Mouse (Mus musculus) Patski (cell line): ENCODE measurements around the gene Tmem183a. TPM values are rescaled to one million over a fixed set of nuclear protein-coding genes. Genes with fewer than 3 reads are reported as not detected.

Source experiments
- ATAC-seq: fragments of 100-300 bp; one replicate; pipeline ENCODE4 v1.8.0; 2021
- CTCF ChIA-PET: fragments of 350-600 bp; sonication (Branson Sonifier 250); formaldehyde crosslinking; loops from one replicate; lab custom pipeline; 2022; ENCODE audit warnings: inconsistent platforms; lab: Charles Lee
- POLR2A ChIA-PET: fragments of 350-600 bp; sonication (Branson Sonifier 250); formaldehyde crosslinking; loops from one replicate; lab custom pipeline; 2022; ENCODE audit warnings: antibody characterized with exemption, inconsistent platforms; lab: Charles Lee
- DNase-seq: peaks from one replicate; pipeline ENCODE4 v3.0.0-alpha.2; 2011; ENCODE audit warnings: low read depth, low spot score
- H3K27me3 ChIP-seq: fragments of 371-371 bp; one replicate; pipeline ENCODE4 v1.5.1; 2021
- CTCF ChIP-seq: fragments of 100-300 bp; IDR thresholded peaks from one replicate; pipeline ENCODE4 v1.5.1; 2021
- in situ Hi-C: fragments of 300-500 bp; cut with MboI; formaldehyde crosslinking; loops from 3 replicates; pipeline ENCODE4 v1.11.1; 2018; ENCODE audit warnings: low pct_unique_long_range_greater_than_20kb, mixed read lengths
- polyA plus RNA-seq: library from polyadenylated mRNA; unstranded; gene quantifications from one replicate; pipeline ENCODE4 v1.2.3, GENCODE M21; 2021

The Tmem183a gene
- polyA plus RNA-seq, 1 experiment from 2014 or later = 67.9 TPM

- DNase-seq = no peak
- no peak for ATAC-seq
- TF ChIP-seq CTCF = no peak
- ChIA-PET POLR2A (no interaction called here), CTCF (no interaction called here)
- no peaks in the 10 kb centered on the region for H3K27me3 ChIP-seq
- in situ Hi-C loops = no loop called here
These were observed 14.0 kb downstream of the Tmem183a start for GRCm38 (mm10) chr1:134347791-134348190.

- ATAC-seq (no peak), DNase-seq (no peak)
- POLR2A ChIA-PET = interaction anchor here (0.7 kb wide), 1 partner anchor 392 kb away, joined by 3 read pairs; no protein-coding TSS in a partner anchor
- no peaks in the 10 kb centered on the region for H3K27me3 ChIP-seq
- no peak for TF ChIP-seq CTCF
- in situ Hi-C loops = no loop called here
- CTCF ChIA-PET = no interaction called here
These were observed 16.7 kb downstream of the Tmem183a start for GRCm38 (mm10) chr1:134345075-134345474.

GRCm38 (mm10) chr1:134344005-134344950, 17.5 kb downstream of the Tmem183a start:
- DNase-seq = no peak
- ChIA-PET CTCF (no interaction called here), POLR2A (interaction anchor here (0.7 kb wide), 1 partner anchor 392 kb away, joined by 3 read pairs; no protein-coding TSS in a partner anchor)
- ATAC-seq = no peak
- in situ Hi-C loops = no loop called here
- no peaks in the 10 kb centered on the region for H3K27me3 ChIP-seq
- TF ChIP-seq CTCF = no peak

DNA sequence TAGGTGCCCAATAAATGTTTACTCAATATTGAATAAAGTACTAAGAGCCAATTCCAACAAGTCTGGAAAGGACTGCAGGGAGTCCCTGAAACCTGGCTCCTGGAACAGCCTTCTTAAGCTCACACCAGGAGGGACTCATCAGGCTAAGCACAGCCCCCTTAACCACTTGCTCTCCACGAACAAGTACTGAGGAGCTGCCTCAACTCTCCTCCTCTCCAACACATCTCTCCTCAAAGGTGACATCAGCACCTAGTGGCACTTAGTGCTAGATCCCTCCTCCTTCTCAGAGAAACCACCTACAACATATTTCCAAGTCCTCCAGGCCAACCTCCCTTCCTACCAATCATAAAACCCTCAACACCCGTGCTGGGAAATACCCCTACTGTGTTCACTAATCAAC, 18.2 kb downstream of the Tmem183a start:
- TF ChIP-seq CTCF = no peak
- ATAC-seq (no peak), DNase-seq (no peak)
- POLR2A ChIA-PET = no interaction called here
- no peaks in the 10 kb centered on the region for H3K27me3 ChIP-seq
- in situ Hi-C loops = no loop called here
- CTCF ChIA-PET = no interaction called here

DNA sequence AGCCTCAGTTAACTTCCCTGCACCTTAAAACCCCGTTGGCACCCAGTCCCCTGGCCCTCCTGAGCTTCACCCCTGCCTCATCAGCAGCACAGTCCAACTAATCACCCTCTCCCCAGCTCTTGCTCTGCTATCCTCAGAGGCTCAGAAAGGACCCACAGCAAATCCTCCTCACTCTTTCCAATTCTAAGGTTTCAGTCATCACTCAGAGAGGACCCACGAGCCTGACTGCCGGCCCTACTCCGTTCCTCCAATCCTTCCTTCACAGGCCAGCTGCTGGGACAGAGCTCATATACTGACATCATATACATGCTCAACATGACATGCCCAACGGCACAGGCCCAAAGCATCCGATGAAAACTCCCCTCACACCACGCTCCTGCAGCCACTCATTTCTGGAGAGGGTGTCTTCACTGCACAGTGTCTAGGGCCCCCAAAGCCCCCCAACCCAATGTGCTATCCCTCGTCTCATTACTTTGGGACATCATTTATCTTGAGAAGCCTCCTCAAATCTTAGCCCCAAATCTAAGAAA, 18.9 kb downstream of the Tmem183a start:
- no peaks in the 10 kb centered on the region for H3K27me3 ChIP-seq
- CTCF ChIA-PET = interaction anchor here (1.5 kb wide), 1 partner anchor 8 kb away, joined by 3 read pairs; no protein-coding TSS in a partner anchor
- in situ Hi-C loops = no loop called here
- no peak for ATAC-seq
- POLR2A ChIA-PET = no interaction called here
- DNase-seq = no peak
- TF ChIP-seq CTCF = no peak

GRCm38 (mm10) chr1:134342278-134342664, 19.5 kb downstream of the Tmem183a start:
- no peaks in the 10 kb centered on the region for H3K27me3 ChIP-seq
- no peak for TF ChIP-seq CTCF
- no peak for ATAC-seq
- no peak for DNase-seq
- POLR2A ChIA-PET = no interaction called here
- in situ Hi-C loops = no loop called here
- CTCF ChIA-PET = interaction anchor here (1.5 kb wide), 1 partner anchor 9 kb away, joined by 3 read pairs; no protein-coding TSS in a partner anchor

DNA sequence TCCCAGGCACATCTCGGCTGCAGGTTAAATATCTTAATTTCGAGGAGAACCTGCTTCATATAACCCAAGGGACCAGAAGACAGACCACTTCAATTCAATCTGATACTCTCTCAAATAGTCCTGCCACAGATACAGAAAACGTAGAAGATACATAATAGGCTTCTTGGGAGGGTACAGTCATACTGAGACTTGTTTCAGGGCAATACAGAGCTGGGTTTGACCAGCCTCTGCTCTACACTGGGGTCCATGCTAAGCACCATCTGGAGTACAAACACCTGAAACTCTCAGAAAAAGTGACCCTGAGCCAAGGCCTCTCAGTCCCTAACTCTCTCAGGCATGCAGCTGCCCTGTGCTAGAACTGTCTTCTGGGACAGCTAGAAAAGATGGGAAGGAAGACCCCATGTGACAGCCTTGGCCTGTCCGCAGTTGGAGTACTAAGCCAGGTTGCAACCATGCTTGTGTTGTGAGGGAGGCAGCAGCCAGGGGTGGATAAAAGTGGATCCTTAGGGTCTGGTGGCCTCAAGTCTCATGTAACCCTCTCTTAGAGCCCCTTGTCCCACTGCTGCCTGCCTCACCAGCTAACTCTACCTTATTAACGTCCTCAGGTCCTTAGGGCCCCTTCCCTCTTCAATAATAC, 20.0 kb downstream of the Tmem183a start:
- in situ Hi-C loops = no loop called here
- POLR2A ChIA-PET = no interaction called here
- no peak for DNase-seq
- CTCF ChIA-PET = interaction anchor here (1.5 kb wide), 1 partner anchor 9 kb away, joined by 3 read pairs; no protein-coding TSS in a partner anchor
- no peaks in the 10 kb centered on the region for H3K27me3 ChIP-seq
- ATAC-seq = no peak
- no peak for TF ChIP-seq CTCF

DNA sequence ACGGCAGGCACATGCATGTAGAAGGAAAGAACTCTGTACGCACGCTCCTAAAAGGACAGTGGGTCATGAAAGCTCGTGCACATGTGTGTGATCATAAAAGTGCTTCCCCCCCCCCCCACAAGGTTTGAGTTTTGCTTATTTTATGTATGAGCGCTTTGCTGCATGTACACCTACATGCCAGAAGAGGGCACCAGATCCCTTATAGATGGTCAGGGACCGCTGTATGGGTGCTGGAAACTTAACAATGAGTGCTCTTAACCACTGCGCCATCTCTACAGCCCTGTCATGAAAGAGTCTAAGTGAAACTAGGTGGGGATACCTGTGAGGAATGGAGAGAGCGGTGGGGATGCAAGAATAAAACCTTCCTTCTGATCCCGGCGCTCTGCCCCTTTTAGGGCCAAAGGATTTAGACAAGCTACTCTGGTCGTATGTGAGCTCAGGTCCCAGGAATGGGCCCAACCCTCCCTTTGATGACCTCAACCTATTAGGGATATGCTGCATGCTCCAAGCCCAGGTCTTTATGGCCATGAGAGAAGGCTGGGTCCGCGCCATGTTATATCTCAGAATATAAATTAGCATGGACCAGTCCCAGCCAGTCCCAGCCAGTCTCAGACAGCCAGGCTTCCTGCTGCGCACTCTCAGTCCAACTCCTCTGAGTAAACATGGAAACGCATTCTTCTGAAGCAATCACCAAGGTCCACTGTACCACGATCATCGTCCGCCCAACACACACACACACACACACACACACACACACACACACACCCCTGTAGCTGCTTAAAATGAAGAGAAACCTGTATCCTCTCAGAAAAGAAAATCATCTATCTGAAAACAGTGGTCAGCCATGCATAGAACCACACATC, 21.8 kb downstream of the Tmem183a start:
- DNase-seq = no peak
- POLR2A ChIA-PET = interaction anchor here (0.7 kb wide), 1 partner anchor 14 kb away, joined by 3 read pairs; no protein-coding TSS in a partner anchor

DNA sequence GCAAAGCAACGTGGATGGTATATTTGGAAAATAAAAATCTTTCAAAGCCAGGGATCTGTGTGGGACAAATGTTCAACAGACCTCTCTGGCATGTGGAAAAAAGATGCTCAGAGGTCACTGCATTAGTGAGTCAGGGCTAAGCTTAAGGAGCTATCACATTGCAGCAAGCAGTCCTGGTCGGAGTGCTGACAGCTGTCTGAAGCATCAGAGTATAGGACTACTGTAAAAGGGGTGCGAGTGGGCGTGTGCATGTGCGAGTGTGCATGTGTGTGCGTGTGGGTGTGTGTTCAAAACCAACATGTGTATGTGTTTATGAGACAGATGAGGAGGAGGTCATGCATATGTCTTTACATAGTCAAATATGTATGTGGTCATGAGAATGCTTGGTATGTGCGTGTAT, 22.6 kb downstream of the Tmem183a start:
- ChIA-PET CTCF (no interaction called here), POLR2A (no interaction called here)
- TF ChIP-seq CTCF = no peak
- no peak for ATAC-seq
- in situ Hi-C loops = no loop called here
- H3K27me3 ChIP-seq = no peaks in the 10 kb centered on the region
- no peak for DNase-seq

More for the DNA sequence above, 21.8 kb downstream of the Tmem183a start:
- no peak for TF ChIP-seq CTCF
- CTCF ChIA-PET = interaction anchor here (0.9 kb wide), 1 partner anchor 12 kb away, joined by 3 read pairs; no protein-coding TSS in a partner anchor
- in situ Hi-C loops = no loop called here
- no peaks in the 10 kb centered on the region for H3K27me3 ChIP-seq
- ATAC-seq = no peak
